Mouse (Mus musculus) ES-E14 (cell line): ENCODE measurements at regions not wholly inside any gene's neighbourhood (a gene's known extent, or its start where the extent isn't known, plus 50 kb on each side); places are given as distances from the start of the nearest gene placed in this dataset.

Experiments used
- CHD2 ChIP-seq: IDR thresholded peaks from 2 replicates; pipeline ENCODE4 v1.6.1; 2014; ENCODE audit warnings: mild to moderate bottlenecking, low read depth, low read length, inconsistent platforms
- HCFC1 ChIP-seq: IDR thresholded peaks from 2 replicates; pipeline ENCODE4 v1.6.1; 2012; ENCODE audit warnings: low read length, inconsistent platforms, borderline replicate concordance; ENCODE audit not compliant: insufficient read depth
- MAFK ChIP-seq: IDR thresholded peaks from 2 replicates; pipeline ENCODE4 v1.6.1; 2014; ENCODE audit warnings: mild to moderate bottlenecking, low read depth, low read length, inconsistent platforms; ENCODE audit not compliant: insufficient read depth
- ZC3H11A ChIP-seq: IDR thresholded peaks from 2 replicates; pipeline ENCODE4 v1.6.1; 2012; ENCODE audit warnings: low read depth, mild to moderate bottlenecking, inconsistent platforms, low read length, borderline replicate concordance
- ZNF384 ChIP-seq: IDR thresholded peaks from 2 replicates; pipeline ENCODE4 v1.6.1; 2012; ENCODE audit warnings: low read depth, low read length, inconsistent platforms

- no peak for TF ChIP-seq CHD2
- no peak for TF ChIP-seq HCFC1
- TF ChIP-seq ZNF384: no peak
- no peak for TF ChIP-seq MAFK
- TF ChIP-seq ZC3H11A: no peak
These were observed 78.3 kb downstream of the Pou4f1 start for GRCm38 (mm10) chr14:104389297-104390071.
